Mouse (Mus musculus): ENCODE data around the gene Esrra. TPM values are rescaled to one million over a fixed set of nuclear protein-coding genes. Genes with fewer than 3 reads are reported as not detected.

Gene Esrra
- polyA plus RNA-seq, 2 experiments, result 5.1 to 20.3 TPM

DNA sequence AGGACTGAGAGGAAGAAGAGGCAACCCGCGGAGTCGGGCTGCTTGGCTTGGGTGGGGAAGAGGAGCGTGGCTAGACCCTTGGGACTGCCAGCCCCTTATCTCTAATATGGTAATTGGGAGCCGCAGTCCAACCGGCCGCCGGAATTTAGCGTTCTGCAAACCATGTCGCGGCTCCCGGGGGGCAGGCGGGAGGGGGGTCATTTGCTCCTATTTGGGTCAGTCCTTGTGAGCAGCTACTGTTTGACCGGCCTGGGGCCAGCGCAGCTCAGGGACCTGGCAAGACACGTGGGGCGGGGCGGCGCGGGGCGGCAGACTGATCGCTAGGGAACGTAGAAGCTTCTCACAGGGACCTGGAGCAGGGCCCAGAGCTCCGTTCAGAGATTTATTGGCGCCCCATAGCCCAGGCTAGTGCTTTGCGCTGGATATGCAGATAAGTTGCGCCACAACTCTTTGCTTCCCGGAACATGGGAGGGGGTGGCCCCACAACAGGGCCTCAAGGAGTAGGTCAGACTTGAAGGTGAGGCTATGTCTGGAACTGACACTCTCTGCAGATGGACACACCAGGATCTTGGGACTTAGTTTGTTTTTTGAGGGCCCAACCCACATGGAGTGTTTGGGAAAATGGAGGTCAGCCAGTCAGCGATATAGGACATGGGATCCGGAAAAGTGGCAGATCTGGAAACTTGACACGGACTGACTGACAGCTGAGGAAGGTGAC lies 30.5 kb upstream of the Esrra start:
- Histone ChIP-seq H3K27ac (replicated peaks; ENCODE audit: low read depth, low read length) (peak overlapping the region; percentile 92), H3K27me3 (ENCODE audit: control insufficient read depth, insufficient read depth, low read length) (no peaks in the 10 kb centered on the region), H3K4me1 (ENCODE audit: control insufficient read depth, insufficient read depth, low read length) (peaks cover 18% of the 10 kb centered on the region), H3K4me2 (replicated peaks; ENCODE audit: low read depth, low read length, severe bottlenecking) (peak overlapping the region; percentile 98), H3K9me3 (ENCODE audit: control insufficient read depth, low read length) (no peaks in the 10 kb centered on the region), H3K36me3 (ENCODE audit: control insufficient read depth, insufficient read depth, low read length) (peaks cover 38% of the 10 kb centered on the region), H3K9ac (ENCODE audit: low read depth, low read length, severe bottlenecking) (peak overlapping the region; percentile 70), H3K4me3 (replicated peaks; ENCODE audit: low read length) (peak overlapping the region; percentile 62)
- whole genome bisulfite sequencing, result 2% methylated on average over 31 of the region's 31 CpGs
- DNase-seq (ENCODE audit: low spot score) (peak; percentile 30), ATAC-seq (ENCODE audit: low FRiP score, low read depth) (0 out of 2 replicates have a peak, but pooled peaks have one; percentile 4)
- no peak for TF ChIP-seq POLR2A (IDR thresholded peaks at IDR 0.05; ENCODE audit: borderline replicate concordance, extremely low read depth, insufficient read depth, insufficient read length)

DNA sequence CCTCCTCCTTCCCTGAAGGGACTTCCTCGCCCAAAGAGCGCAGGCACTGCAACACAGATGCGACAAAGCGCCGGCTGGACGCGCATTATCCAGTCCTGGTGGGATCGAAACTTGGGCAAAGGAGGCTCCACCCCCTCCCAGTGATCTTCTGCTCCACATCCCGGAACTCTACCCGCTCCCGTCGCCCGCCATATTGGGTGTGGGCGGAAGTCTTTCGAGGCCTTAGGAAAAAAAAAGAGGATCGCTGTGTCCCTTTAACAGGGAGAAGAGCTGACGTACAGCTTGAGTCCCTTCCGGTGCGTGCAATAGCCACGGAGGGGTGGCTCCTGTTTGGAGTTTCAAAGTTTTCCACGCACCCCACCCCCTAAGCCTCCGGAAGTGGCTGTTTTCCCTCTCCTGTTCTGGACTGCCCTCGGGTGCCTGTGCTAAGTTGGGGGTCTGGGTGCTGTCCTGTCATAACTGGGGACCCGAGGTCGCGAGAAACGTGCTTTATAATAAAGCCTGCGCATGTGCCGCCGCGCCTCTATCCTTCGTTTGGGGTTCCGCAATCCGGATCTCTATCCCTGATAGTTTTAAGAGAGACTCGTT lies 29.9 kb upstream of the Esrra start:
- Histone ChIP-seq H3K27ac (replicated peaks; ENCODE audit: low read depth, low read length) (peak overlapping the region; percentile 92), H3K9ac (ENCODE audit: low read depth, low read length, severe bottlenecking) (peak overlapping the region; percentile 70), H3K36me3 (ENCODE audit: control insufficient read depth, insufficient read depth, low read length) (peaks cover 32% of the 10 kb centered on the region), H3K27me3 (ENCODE audit: control insufficient read depth, insufficient read depth, low read length) (no peaks in the 10 kb centered on the region), H3K4me3 (replicated peaks; ENCODE audit: low read length) (peak overlapping the region; percentile 62), H3K4me1 (ENCODE audit: control insufficient read depth, insufficient read depth, low read length) (peaks cover 18% of the 10 kb centered on the region), H3K4me2 (replicated peaks; ENCODE audit: low read depth, low read length, severe bottlenecking) (peak overlapping the region; percentile 98), H3K9me3 (ENCODE audit: control insufficient read depth, low read length) (no peaks in the 10 kb centered on the region)
- WGBS, result under 1% methylated on average over 35 of the region's 35 CpGs
- DNase-seq (ENCODE audit: low spot score) (peak; percentile 92), ATAC-seq (ENCODE audit: low FRiP score, low read depth) (peak; percentile 86)
- TF ChIP-seq POLR2A (IDR thresholded peaks at IDR 0.05; ENCODE audit: borderline replicate concordance, extremely low read depth, insufficient read depth, insufficient read length), result 0 out of 2 replicates have a peak, but pooled peaks have one; percentile 9

DNA sequence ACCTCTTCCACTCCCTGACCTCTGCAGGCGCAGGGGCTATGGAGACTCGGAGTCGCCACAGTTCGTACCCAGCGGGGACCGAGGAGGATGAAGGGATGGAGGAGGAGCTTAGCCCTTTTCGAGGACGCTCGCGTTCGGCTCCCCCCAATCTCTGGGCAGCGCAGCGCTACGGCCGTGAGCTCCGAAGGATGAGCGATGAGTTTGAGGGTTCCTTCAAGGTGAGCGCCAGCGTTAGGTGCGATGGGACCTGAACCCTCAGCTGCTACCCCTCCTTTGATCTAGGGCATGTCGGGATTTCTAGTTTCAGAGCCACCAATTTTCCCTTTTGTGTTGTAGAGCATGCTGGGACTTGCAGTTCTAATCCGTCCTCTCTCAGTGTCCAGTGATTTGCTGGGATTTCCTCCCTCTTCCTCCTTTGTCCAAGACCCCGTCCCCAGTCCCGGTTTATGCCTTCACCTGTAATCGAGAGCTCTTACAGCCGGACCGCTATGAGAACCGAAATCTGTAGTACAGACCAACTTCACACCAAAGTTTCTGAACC lies 29.1 kb upstream of the Esrra start:
- H3K27ac ChIP-seq (replicated peaks; ENCODE audit: low read depth, low read length), result peak overlapping the region; percentile 92
- H3K4me1 ChIP-seq (ENCODE audit: control insufficient read depth, insufficient read depth, low read length), result peaks cover 18% of the 10 kb centered on the region
- peak; percentile 67; the same call in 1 of the 2 replicates for TF ChIP-seq POLR2A (IDR thresholded peaks at IDR 0.05; ENCODE audit: borderline replicate concordance, extremely low read depth, insufficient read depth, insufficient read length)
- DNase-seq (ENCODE audit: low spot score) (peak; percentile 72), ATAC-seq (ENCODE audit: low FRiP score, low read depth) (peak; percentile 48)
- peak overlapping the region; percentile 62 for H3K4me3 ChIP-seq (replicated peaks; ENCODE audit: low read length)
- no peaks in the 10 kb centered on the region for H3K27me3 ChIP-seq (ENCODE audit: control insufficient read depth, insufficient read depth, low read length)
- H3K4me2 ChIP-seq (replicated peaks; ENCODE audit: low read depth, low read length, severe bottlenecking), result peak overlapping the region; percentile 98
- under 1% methylated on average over 28 of the region's 28 CpGs for WGBS
- H3K9ac ChIP-seq (ENCODE audit: low read depth, low read length, severe bottlenecking), result peak overlapping the region; percentile 70
- no peaks in the 10 kb centered on the region for H3K9me3 ChIP-seq (ENCODE audit: control insufficient read depth, low read length)
- H3K36me3 ChIP-seq (ENCODE audit: control insufficient read depth, insufficient read depth, low read length), result peaks cover 28% of the 10 kb centered on the region

DNA sequence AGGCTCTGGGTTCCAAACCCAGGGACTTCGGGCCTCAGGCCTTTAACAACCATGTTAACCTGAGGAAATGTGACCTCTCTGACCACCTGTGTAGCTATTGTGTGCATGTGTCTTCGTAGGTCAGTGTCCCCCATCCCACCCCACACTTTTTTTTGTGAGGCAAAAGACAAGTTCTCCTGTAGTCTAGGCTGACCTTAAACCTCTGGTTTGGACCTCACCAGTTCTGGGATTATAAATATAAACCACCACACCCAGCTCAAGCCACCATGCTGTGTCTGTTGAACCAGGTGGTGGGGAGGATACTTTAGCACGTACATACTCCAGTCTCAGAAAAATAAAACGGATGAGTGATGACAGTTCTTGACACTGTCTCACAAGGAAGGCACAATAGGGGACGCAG lies 28.3 kb upstream of the Esrra start:
- ATAC-seq (ENCODE audit: low FRiP score, low read depth), result no peak
- no peak for TF ChIP-seq POLR2A (IDR thresholded peaks at IDR 0.05; ENCODE audit: borderline replicate concordance, extremely low read depth, insufficient read depth, insufficient read length)
- no peaks in the 10 kb centered on the region for H3K27me3 ChIP-seq (ENCODE audit: control insufficient read depth, insufficient read depth, low read length)
- H3K4me3 ChIP-seq (replicated peaks; ENCODE audit: low read length), result peak overlapping the region; percentile 62
- H3K9me3 ChIP-seq (ENCODE audit: control insufficient read depth, low read length), result no peaks in the 10 kb centered on the region
- peak overlapping the region; percentile 92; the same call in 1 of the 2 replicates for H3K27ac ChIP-seq (replicated peaks; ENCODE audit: low read depth, low read length)
- 67% methylated on average over 5 of the region's 5 CpGs for WGBS
- H3K36me3 ChIP-seq (ENCODE audit: control insufficient read depth, insufficient read depth, low read length), result peaks cover 26% of the 10 kb centered on the region
- peak overlapping the region; percentile 98 for H3K4me2 ChIP-seq (replicated peaks; ENCODE audit: low read depth, low read length, severe bottlenecking)
- H3K9ac ChIP-seq (ENCODE audit: low read depth, low read length, severe bottlenecking), result peak overlapping the region; percentile 70; the same call in 1 of the 2 replicates
- no peak for DNase-seq (ENCODE audit: low spot score)
- H3K4me1 ChIP-seq (ENCODE audit: control insufficient read depth, insufficient read depth, low read length), result peaks cover 18% of the 10 kb centered on the region

DNA sequence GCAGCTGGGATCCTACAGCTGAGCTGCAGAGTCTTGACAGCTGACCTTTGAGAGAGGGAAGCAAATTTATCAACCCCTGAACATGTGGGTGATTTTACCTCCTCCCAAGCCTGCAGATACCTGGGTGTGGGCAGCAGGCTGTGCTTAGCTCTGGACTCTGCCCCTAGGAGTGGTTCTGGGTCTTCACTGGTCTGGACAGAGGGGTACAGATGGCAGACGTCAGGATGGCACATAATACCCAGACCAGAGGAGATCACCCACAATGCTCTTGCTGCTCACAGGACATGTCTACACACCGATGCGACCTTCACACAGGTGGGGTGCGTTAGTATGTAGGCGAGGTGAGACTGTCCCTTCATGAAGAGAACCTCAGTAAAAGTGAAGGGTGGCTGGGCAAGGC lies 27.9 kb upstream of the Esrra start:
- Histone ChIP-seq H3K4me2 (replicated peaks; ENCODE audit: low read depth, low read length, severe bottlenecking) (no peak overlapping the region), H3K36me3 (ENCODE audit: control insufficient read depth, insufficient read depth, low read length) (peaks cover 22% of the 10 kb centered on the region), H3K9me3 (ENCODE audit: control insufficient read depth, low read length) (no peaks in the 10 kb centered on the region), H3K27ac (replicated peaks; ENCODE audit: low read depth, low read length) (no peak overlapping the region), H3K4me1 (ENCODE audit: control insufficient read depth, insufficient read depth, low read length) (peaks cover 18% of the 10 kb centered on the region), H3K9ac (ENCODE audit: low read depth, low read length, severe bottlenecking) (no peak overlapping the region), H3K4me3 (replicated peaks; ENCODE audit: low read length) (no peak overlapping the region), H3K27me3 (ENCODE audit: control insufficient read depth, insufficient read depth, low read length) (no peaks in the 10 kb centered on the region)
- WGBS, result 89% methylated on average over 5 of the region's 5 CpGs
- DNase-seq (ENCODE audit: low spot score), result no peak
- TF ChIP-seq POLR2A (IDR thresholded peaks at IDR 0.05; ENCODE audit: borderline replicate concordance, extremely low read depth, insufficient read depth, insufficient read length), result no peak
- no peak for ATAC-seq (ENCODE audit: low FRiP score, low read depth)
